In genomic region chrX:102121321-102121720, GRCm38 (mm10) we compare ENCODE assay signal across 15 mouse cellular contexts.
"Had no signal": no experiment of that assay in that cellular context is flagged by ENCODE, and none has a peak within 500 bp of the region (broad histone marks: within the 10 kb centered on the region; RNA-seq: fewer than 3 reads in every experiment).

No protein-coding gene starts in this region.

- DNase-seq: lung, adult 18-20 months; lung, embryonic 14.5 days; lung, postnatal 14 days; lung, postnatal 36 days; right cerebral cortex, postnatal 14 days; spleen, adult 18-20 months; thymus, adult 18-20 months; thymus, postnatal 14 days; thymus, postnatal 36 days had no signal

- H3K4me2 ChIP-seq: lung, embryonic 14.5 days; midbrain, embryonic 11.5 days; midbrain, embryonic 13.5 days; midbrain, embryonic 15.5 days; neural tube, embryonic 12.5 days had no signal

- H3K9me3 ChIP-seq: megakaryocyte, embryonic 14.5 days; midbrain, embryonic 13.5 days; midbrain, embryonic 15.5 days; neural tube, embryonic 12.5 days had no signal

- H3K27ac ChIP-seq: macrophage; midbrain, embryonic 13.5 days; midbrain, embryonic 15.5 days; neural tube, embryonic 12.5 days had no signal

- H3K9ac ChIP-seq: lung, embryonic 14.5 days; midbrain, embryonic 13.5 days; midbrain, embryonic 15.5 days; neural tube, embryonic 12.5 days had no signal

- H3K36me3 ChIP-seq: midbrain, embryonic 15.5 days had no signal

- H3K27me3 ChIP-seq: midbrain, embryonic 13.5 days; midbrain, embryonic 15.5 days; neural tube, embryonic 12.5 days had no signal

- ATAC-seq: midbrain, embryonic 13.5 days; midbrain, embryonic 15.5 days had no signal

- H3K4me3 ChIP-seq: midbrain, embryonic 13.5 days; midbrain, embryonic 15.5 days; neural tube, embryonic 12.5 days had no signal
